Mouse (Mus musculus) bone marrow, adult 2 months (tissue): ENCODE measurements around the gene Wfikkn2.

ENCODE experiments used
- CTCF ChIP-seq: fragments of 200-500 bp; IDR thresholded peaks from 2 replicates; pipeline ENCODE4 v1.5.1; 2011; ENCODE audit warnings: low read length, control low read depth; ENCODE audit not compliant: control insufficient read depth, insufficient read depth
- POLR2A ChIP-seq: fragments of 200-500 bp; IDR thresholded peaks from 2 replicates; pipeline ENCODE4 v1.6.1; 2011; ENCODE audit warnings: low read depth, mild to moderate bottlenecking, control low read depth, low read length, borderline replicate concordance; ENCODE audit not compliant: control insufficient read depth

DNA sequence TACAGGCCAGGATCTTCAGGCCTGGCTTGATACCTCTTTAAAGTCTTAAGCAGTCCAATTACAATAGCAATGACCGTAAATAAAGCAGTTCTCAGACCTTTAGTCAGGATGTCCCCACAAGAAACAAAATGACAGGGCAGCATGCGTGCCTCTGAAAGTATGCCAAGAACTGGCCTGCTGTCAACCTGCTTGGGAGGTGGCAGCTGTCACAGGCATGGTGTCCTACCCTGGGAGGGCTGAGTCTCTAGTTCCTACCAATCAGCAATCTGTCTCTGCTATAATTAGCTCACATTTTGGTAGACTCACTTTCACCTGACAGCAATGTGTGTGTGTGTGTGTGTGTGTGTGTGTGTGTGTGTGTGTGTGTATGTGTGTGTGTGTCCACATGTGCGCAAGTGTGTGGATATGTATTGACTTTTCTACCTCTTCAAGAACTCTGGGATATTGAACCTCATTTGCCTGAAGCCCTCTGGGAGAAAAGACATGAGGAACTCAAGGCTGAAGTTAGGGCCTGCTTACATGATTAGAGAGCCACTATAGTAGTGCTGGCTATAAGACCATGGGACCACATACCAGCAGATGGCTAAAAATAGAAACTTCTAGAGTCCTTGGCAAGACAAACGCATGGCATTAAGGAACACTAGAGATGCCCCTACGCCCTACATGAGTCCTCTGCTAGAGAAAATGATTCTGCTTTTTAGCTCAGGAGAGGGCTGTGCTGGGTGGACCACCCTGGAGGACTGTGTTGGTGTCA lies 16.4 kb downstream of the Wfikkn2 start:
- TF ChIP-seq POLR2A (no peak), CTCF (no peak)
